Mouse (Mus musculus) megakaryocyte, embryonic 14.5 days (primary cell): ENCODE data around the gene Actbl2.

ENCODE experiments used
- FLI1 ChIP-seq: IDR thresholded peaks from 2 replicates; pipeline ENCODE4 v1.6.1; 2012; ENCODE audit warnings: low read length, inconsistent platforms, mixed read lengths
- GATA1 ChIP-seq: IDR thresholded peaks from 3 replicates; pipeline ENCODE4 v1.6.1; 2012; ENCODE audit warnings: mixed read lengths, low read length, inconsistent platforms, borderline replicate concordance

GRCm38 (mm10) chr13:111297614-111298013, 42.8 kb downstream of the Actbl2 start:
- TF ChIP-seq GATA1 (no peak), FLI1 (no peak)
